Mouse (Mus musculus) monocyte, adult 2 months (primary cell): ENCODE data around the gene Nbl1.

ENCODE experiments used
- DNase-seq, 2 experiments: peaks; one replicate each; pipeline ENCODE4 v3.0.0; 2022; ENCODE audit warnings: low spot score in 2 of 2, low read depth in 1 of 2

Nbl1 gene

GRCm38 (mm10) chr4:139064831-139065230 is 28.0 kb downstream of the Nbl1 start:
- no peak for DNase-seq

- no peak for DNase-seq
These were observed 33.2 kb downstream of the Nbl1 start for GRCm38 (mm10) chr4:139059569-139059968.

DNA sequence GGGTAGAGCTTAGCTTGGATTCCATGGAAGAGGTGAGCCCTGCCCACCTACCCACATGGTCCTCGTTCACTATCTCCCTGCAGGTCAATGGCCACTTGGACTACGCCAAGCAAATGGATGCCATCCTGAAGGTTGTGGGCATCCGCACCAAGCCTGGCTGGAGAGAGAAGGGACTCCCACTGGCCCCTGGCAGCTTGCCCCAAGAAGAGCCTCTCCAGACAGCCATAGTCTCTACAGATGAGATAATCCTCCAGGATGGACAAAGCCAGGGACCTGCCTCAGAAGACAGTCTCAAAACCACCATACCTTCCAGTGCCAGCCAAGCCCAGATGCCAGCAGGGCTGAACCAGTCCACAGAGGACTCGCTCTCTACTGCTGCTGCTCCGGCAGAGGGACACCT is 34.8 kb downstream of the Nbl1 start:
- no peak for DNase-seq

DNA sequence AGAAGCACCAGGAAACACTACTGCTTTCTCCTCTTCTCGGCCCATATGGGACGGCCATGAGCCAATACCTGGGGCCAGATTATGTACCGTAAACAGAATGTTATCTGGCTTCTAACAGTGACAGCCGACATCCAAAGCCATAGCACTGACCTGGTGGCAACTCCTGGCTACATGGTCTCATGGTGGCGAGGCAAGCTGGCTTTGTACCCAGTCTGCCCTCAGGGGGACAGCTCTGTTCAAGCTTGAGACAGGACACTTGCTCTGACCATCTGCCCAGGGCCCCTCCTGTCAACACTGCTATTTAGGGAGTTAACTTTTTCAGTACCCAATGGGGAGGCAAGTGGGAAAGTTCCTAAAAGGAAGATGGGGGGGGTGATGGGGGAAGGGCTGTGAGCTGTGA is 35.5 kb downstream of the Nbl1 start:
- DNase-seq = no peak

GRCm38 (mm10) chr4:139055744-139056143 is 37.0 kb downstream of the Nbl1 start:
- no peak for DNase-seq

DNA sequence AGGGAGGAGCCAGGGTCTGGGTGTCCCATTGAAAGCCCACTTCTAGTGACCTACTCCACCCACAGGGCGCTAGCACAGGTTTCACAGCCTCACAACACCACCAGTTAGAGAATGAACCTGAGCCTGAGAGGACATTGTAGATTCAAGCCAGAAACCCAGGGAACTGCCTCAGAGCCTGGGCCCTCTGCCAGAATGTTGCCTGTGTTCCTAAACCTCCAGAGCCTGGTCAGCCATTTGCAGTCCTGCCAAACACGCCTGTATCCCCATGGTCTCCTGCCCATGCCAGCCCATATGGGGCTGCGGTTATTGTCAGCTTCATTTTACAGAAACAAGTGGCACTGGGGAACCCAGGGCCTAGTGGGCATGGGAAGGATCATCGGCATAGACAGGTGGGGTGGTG is 37.5 kb downstream of the Nbl1 start:
- DNase-seq = no peak

- no peak for DNase-seq
These were observed 38.4 kb downstream of the Nbl1 start for GRCm38 (mm10) chr4:139054300-139054923.

- DNase-seq = no peak
These were observed 39.4 kb downstream of the Nbl1 start for GRCm38 (mm10) chr4:139053391-139053790.

DNA sequence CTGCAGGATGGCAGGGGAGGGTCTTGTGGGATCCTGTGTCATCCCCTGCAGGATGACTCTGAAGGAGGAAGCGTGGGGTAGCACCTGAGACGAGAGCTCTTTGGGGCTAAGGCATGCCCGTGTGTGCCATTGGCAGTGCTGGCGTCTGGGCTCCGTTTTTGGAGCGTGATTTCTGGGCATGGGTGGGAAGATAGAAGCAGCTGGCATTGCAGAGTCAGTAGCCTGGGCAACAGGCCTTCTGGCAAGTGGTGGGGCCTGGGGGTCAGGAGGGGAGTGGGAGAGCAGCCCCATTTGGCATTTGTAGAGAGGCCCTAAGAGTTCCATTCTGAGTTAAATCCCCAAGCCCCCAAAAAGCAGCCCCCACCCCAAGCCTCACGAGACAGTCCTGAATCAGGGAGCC is 40.0 kb downstream of the Nbl1 start:
- no peak for DNase-seq

GRCm38 (mm10) chr4:139048518-139048917 is 44.3 kb downstream of the Nbl1 start:
- DNase-seq = no peak

GRCm38 (mm10) chr4:139046354-139046753 is 46.4 kb downstream of the Nbl1 start:
- no peak for DNase-seq

- no peak for DNase-seq
These were observed 48.2 kb downstream of the Nbl1 start for GRCm38 (mm10) chr4:139044566-139044965.

DNA sequence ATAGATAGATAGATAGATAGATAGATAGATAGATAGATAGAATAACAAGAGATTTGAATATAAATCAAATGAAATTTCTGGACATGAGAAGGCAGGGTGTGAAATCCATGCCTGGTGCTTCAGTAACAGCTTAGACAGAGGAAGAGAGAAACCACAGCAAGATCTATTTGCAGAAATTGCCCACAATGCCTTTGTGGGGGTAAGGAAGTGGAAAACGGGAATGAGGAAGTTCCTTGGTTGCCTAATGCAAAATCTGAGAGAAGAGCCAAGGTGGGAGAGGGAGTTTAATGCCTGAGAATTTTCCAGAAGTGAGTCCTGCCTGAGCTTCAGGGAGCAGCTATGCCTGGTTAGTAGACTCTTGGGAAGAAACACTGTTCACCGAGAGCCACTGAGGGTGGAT is 49.2 kb downstream of the Nbl1 start:
- DNase-seq = no peak

DNA sequence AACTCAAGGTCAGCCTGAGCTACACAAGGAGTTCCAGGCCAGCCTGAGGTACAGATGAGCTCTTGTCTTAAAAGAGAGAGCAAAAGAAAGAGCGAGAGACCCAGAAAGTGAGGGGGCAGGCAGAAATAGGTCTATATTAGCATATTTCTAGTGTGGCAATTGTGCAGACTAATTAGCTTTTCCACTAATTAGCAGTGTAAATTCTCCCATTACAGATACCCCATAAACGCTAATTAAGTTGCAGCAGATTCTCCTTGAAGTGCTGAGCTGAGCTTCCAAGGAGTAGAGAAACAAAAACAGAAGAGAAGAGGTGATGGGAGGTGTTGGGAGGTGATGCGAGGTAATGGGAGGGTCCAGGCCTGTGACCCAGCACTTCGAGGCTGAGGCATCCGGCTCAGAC is 50.2 kb downstream of the Nbl1 start:
- DNase-seq = no peak

DNA sequence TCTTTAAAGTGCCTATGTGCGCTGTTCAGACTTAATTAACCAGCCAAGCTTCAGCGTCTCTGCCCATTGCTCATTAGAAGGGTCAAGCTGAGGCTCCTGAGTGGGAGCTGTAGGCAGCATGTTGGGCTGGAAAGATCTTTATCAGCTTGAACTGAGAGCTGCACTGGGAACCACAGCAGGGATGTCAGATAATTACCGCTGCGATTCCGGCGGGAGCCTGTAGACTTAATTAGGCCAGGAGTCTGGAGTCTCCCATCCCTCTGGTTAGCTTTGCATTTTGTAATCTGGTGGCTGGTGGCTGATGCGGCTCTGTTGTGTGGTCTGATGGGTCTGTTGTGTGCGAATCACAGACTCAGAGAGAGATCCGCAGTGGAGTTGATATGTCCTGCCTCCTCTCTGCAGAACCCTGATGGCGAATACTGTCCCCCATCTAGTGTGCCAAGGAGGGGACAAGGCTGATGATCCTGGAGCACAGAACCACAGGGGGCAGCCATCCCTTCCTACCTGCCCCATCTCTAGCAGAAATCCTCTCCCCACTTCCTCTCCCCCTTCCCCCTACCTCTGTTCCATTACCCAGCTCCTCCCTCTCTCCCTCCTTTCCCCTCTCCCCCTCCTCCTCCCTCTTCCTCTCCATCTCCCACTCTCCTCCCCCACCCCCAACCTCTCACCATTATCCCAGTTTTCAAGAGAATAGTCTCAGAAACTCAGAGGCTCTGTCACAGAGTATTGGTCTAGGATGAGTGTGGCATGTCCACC is 52.5 kb downstream of the Nbl1 start:
- DNase-seq = no peak

DNA sequence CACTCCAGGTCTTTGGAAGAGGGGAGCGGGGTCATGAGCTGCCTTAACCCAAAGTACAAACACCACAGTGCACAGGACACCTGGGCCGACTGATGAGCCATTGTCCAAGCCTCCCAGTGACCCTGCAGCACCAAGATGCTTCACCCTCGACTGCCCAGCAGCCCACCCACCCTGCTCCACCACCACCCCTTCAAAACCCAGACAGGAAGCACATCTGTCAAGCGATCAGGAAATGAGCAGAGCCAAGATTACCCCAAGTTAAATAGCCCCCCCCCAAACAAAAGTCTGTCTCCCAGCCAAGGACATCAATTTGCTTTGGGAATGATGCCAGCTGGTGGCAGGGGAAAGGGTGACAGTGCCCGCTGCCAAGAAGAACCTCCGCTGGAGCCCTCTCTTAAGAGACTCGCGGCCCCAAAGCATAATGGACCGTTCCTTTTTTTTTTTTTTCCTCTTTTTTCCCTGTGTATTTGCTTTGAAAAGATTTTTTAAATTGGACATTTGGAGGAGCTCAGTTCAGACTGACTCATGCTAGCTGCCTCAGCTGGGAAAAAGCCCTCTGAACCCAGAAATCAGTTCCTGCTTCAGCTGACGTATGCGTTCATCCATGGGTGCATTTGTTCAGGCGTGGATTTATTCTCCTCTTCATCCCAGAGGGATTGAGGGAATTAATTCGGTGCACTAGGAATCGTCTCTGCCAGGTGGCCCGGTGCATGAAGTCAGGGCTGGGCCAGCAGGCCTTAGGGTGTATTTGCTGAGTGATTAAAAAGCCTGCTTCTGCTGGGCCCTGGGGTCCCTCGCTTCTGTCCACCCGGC is 54.8 kb downstream of the Nbl1 start:
- no peak for DNase-seq

- no peak for DNase-seq
These were observed 57.0 kb downstream of the Nbl1 start for GRCm38 (mm10) chr4:139035799-139036198.

DNA sequence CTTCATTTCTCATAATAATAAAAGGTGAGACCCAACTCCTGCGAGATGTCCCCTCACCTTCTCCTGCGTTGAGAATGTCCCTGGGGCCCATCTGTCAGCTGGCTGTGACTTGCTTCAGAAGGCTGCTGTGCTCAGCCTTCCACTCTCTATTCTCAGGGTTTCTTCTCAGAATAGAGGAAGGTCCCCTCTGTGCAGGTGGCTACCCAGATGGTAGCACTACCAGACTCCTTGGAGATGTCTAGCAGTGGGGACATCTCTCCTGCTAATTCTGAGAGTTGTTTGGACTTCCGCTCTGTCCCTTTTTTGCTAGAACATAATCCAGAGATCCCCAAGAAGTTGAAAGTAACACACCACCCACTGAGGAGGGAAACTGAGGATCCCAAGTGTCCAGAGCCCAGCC is 57.9 kb downstream of the Nbl1 start:
- no peak for DNase-seq

GRCm38 (mm10) chr4:139034540-139034939 is 58.3 kb downstream of the Nbl1 start:
- DNase-seq = no peak

- DNase-seq = no peak
These were observed 58.8 kb downstream of the Nbl1 start for GRCm38 (mm10) chr4:139034010-139034367.

- no peak for DNase-seq
These were observed 59.4 kb downstream of the Nbl1 start for GRCm38 (mm10) chr4:139033263-139034009.
